Mouse (Mus musculus) heart, postnatal 0 days (tissue): Measurements from ENCODE around the gene Olfr718-ps1. TPM values are rescaled to one million over a fixed set of nuclear protein-coding genes. Genes with fewer than 3 reads are reported as not detected.
A peak's percentile ranks its signal among the peaks of the same experiment; 100 is the strongest.

Experiments used
- ATAC-seq: fragments of 200-750 bp; cut with Nextera tagmentation; 2 replicates; pipeline ENCODE4 v1.8.0; 2017; ENCODE audit warnings: low read depth, moderate number of reproducible peaks, moderate library complexity; ENCODE audit not compliant: insufficient read depth
- DNase-seq: peaks from one replicate; pipeline ENCODE4 v3.0.0-alpha.2; 2016; ENCODE audit warnings: low spot score
- H3K27ac ChIP-seq: fragments of 300-500 bp; sonication (generic); 2 replicates; pipeline ENCODE4 v1.5.1; 2014; ENCODE audit warnings: low read depth, mild to moderate bottlenecking
- H3K27me3 ChIP-seq: fragments of 300-500 bp; sonication (generic); 2 replicates; pipeline ENCODE4 v1.6.1; 2014; ENCODE audit warnings: low read length, mixed read lengths; ENCODE audit not compliant: control insufficient read depth, insufficient read depth
- H3K36me3 ChIP-seq: fragments of 300-500 bp; sonication (generic); replicated peaks from 2 replicates; pipeline ENCODE4 v1.6.1; 2014; ENCODE audit warnings: low read length, mixed read lengths; ENCODE audit not compliant: control insufficient read depth, insufficient read depth
- H3K4me1 ChIP-seq: fragments of 300-500 bp; sonication (generic); 2 replicates; pipeline ENCODE4 v1.6.1; 2014; ENCODE audit warnings: antibody characterized with exemption; ENCODE audit not compliant: control insufficient read depth, insufficient read depth
- H3K4me2 ChIP-seq: fragments of 300-500 bp; sonication (generic); 2 replicates; pipeline ENCODE4 v1.6.1; 2014; ENCODE audit warnings: low read depth, mild to moderate bottlenecking, low read length, moderate library complexity
- H3K4me3 ChIP-seq: fragments of 300-500 bp; sonication (generic); 2 replicates; pipeline ENCODE4 v1.5.1; 2014; ENCODE audit warnings: low read depth, low read length
- H3K9ac ChIP-seq: fragments of 300-500 bp; sonication (generic); replicated peaks from 2 replicates; pipeline ENCODE4 v1.6.1; 2014; ENCODE audit warnings: low read depth, low read length, mixed read lengths
- H3K9me3 ChIP-seq: fragments of 300-500 bp; sonication (generic); replicated peaks from 2 replicates; pipeline ENCODE4 v1.6.1; 2016; ENCODE audit warnings: low read length; ENCODE audit not compliant: control insufficient read depth
- CTCF ChIP-seq: IDR thresholded peaks from 2 replicates; pipeline ENCODE4 v1.5.1; 2016; ENCODE audit warnings: antibody characterized with exemption, control low read depth, low read depth
- EP300 ChIP-seq: IDR thresholded peaks from 2 replicates; pipeline ENCODE4 v1.6.1; 2016; ENCODE audit warnings: antibody characterized with exemption, low read depth
- WGBS: fragments of 180-500 bp; shearing (Covaris S2); extraction: QIAGEN DNeasy Blood & Tissue Kit; methylation state at CpG from one replicate; pipeline ENCODE4 v1.1.7; 2014; 5-methylcytosine and 5-hydroxymethylcytosine counted together
- microRNA-seq: library from miRNA; unstranded; fragments of <30 nt; microRNA quantifications from one replicate; pipeline ENCODE4, GENCODE M21; 2016
- polyA plus RNA-seq: library from polyadenylated mRNA; unstranded; fragments of >200 nt; fragmentation: Nextera tagmentation; extraction: Ambion mirVana; gene quantifications from 2 replicates; pipeline ENCODE4 v1.2.1, GENCODE M21; 2015
- total RNA-seq: library from RNA; depleted of rRNA; stranded (reverse); fragments of >200 nt; gene quantifications from 2 replicates; pipeline ENCODE4 v1.2.3, GENCODE M21; 2014; ENCODE audit warnings: low replicate concordance; rRNA removed

The Olfr718-ps1 gene
- total and polyA plus RNA-seq, 2 experiments from 2014 or later = not detected

- Histone ChIP-seq H3K27me3 (no peaks in the 10 kb centered on the region), H3K4me1 (no peaks in the 10 kb centered on the region), H3K27ac (no peak overlapping the region), H3K36me3 (peaks cover 36% of the 10 kb centered on the region), H3K9me3 (no peaks in the 10 kb centered on the region), H3K4me2 (no peak overlapping the region), H3K4me3 (no peak overlapping the region), H3K9ac (no peak overlapping the region)
- 90% methylated on average over 7 of the region's 7 CpGs for WGBS
- ATAC-seq (no peak), DNase-seq (no peak)
- no peak for TF ChIP-seq CTCF
- TF ChIP-seq EP300 = no peak
Observed at GRCm38 (mm10) chr5:143095256-143095655, 52.1 kb downstream of the Olfr718-ps1 start.

- no peak overlapping the region for H3K4me3 ChIP-seq
- no peak for TF ChIP-seq CTCF
- no peak for TF ChIP-seq EP300
- H3K27ac ChIP-seq = no peak overlapping the region
- no peak overlapping the region for H3K9ac ChIP-seq
- H3K4me1 ChIP-seq = no peaks in the 10 kb centered on the region
- ATAC-seq = no peak
- WGBS = 39% methylated on average over 3 of the region's 3 CpGs
- peak; percentile 5 for DNase-seq
- H3K4me2 ChIP-seq = no peak overlapping the region
- no peaks in the 10 kb centered on the region for H3K9me3 ChIP-seq
- no peaks in the 10 kb centered on the region for H3K27me3 ChIP-seq
- H3K36me3 ChIP-seq = peaks cover 58% of the 10 kb centered on the region
Observed at GRCm38 (mm10) chr5:143092891-143093290, 54.5 kb downstream of the Olfr718-ps1 start.

- H3K36me3 ChIP-seq = peaks cover 73% of the 10 kb centered on the region
- no peaks in the 10 kb centered on the region for H3K27me3 ChIP-seq
- no peak overlapping the region for H3K9ac ChIP-seq
- no peak for TF ChIP-seq EP300
- peak; percentile 58 for TF ChIP-seq CTCF
- no peak for ATAC-seq
- 70% methylated on average over 4 of the region's 4 CpGs for WGBS
- H3K27ac ChIP-seq = no peak overlapping the region
- H3K4me3 ChIP-seq = no peak overlapping the region
- DNase-seq = no peak
- H3K4me1 ChIP-seq = no peaks in the 10 kb centered on the region
- no peak overlapping the region for H3K4me2 ChIP-seq
- no peaks in the 10 kb centered on the region for H3K9me3 ChIP-seq
Observed at GRCm38 (mm10) chr5:143084898-143085297, 62.5 kb downstream of the Olfr718-ps1 start.

Small RNA genes within 50 kb of the gene (microRNA-seq; reads per million reads assigned to microRNA genes)
- gene Gm44405 = not detected

Other genes with a start within 250 kb of the Olfr718-ps1 start
- gene Actb, start 240.8 kb downstream of the Olfr718-ps1 start, total RNA-seq = 2,129 and 2,574 TPM in 2 replicates
- 4,473 and 4,544 TPM in 2 replicates for gene Actb, start 240.8 kb downstream of the Olfr718-ps1 start, polyA plus RNA-seq
- gene Fscn1, start 187.2 kb downstream of the Olfr718-ps1 start, total RNA-seq = 101 and 104 TPM in 2 replicates
- gene Fscn1, start 187.2 kb downstream of the Olfr718-ps1 start, polyA plus RNA-seq = 77.9 and 78.7 TPM in 2 replicates
- gene Rnf216, start 34.6 kb downstream of the Olfr718-ps1 start, total RNA-seq = 23.3 and 25.2 TPM in 2 replicates
- 17.1 and 17.7 TPM in 2 replicates for gene Rnf216, start 34.6 kb downstream of the Olfr718-ps1 start, polyA plus RNA-seq
- gene Rbak, start 33.2 kb upstream of the Olfr718-ps1 start, total RNA-seq = 2.5 and 4.2 TPM in 2 replicates
- 4.2 and 5.2 TPM in 2 replicates for gene Rbak, start 33.2 kb upstream of the Olfr718-ps1 start, polyA plus RNA-seq
- gene Spdye4b, start 33.4 kb upstream of the Olfr718-ps1 start, total RNA-seq = not detected in 2 replicates
- gene Spdye4b, start 33.4 kb upstream of the Olfr718-ps1 start, polyA plus RNA-seq = not detected in 2 replicates
- not detected in 2 replicates for gene Spdye4a, start 79.3 kb upstream of the Olfr718-ps1 start, total RNA-seq
- not detected in 2 replicates for gene Spdye4a, start 79.3 kb upstream of the Olfr718-ps1 start, polyA plus RNA-seq
- 7.8 and 12.1 TPM in 2 replicates for gene Zfp12, start 87.6 kb upstream of the Olfr718-ps1 start, total RNA-seq
- gene Zfp12, start 87.6 kb upstream of the Olfr718-ps1 start, polyA plus RNA-seq = 3.6 and 4.0 TPM in 2 replicates
- gene Zfp316, start 122.4 kb upstream of the Olfr718-ps1 start, total RNA-seq = 7.0 and 8.2 TPM in 2 replicates
- gene Zfp316, start 122.4 kb upstream of the Olfr718-ps1 start, polyA plus RNA-seq = 1.2 and 1.3 TPM in 2 replicates
- gene Zfp853, start 146.0 kb upstream of the Olfr718-ps1 start, total RNA-seq = 3.3 TPM in 1 of 2 replicates, not detected in the other
- 0.04 TPM in 1 of 2 replicates, not detected in the other for gene Zfp853, start 146.0 kb upstream of the Olfr718-ps1 start, polyA plus RNA-seq
- gene E130309D02Rik, start 167.8 kb upstream of the Olfr718-ps1 start, total RNA-seq = 34.3 and 45.3 TPM in 2 replicates
- 15.4 and 15.8 TPM in 2 replicates for gene E130309D02Rik, start 167.8 kb upstream of the Olfr718-ps1 start, polyA plus RNA-seq
- gene Zdhhc4, start 181.7 kb upstream of the Olfr718-ps1 start, total RNA-seq = 56.0 and 104 TPM in 2 replicates
- gene Zdhhc4, start 181.7 kb upstream of the Olfr718-ps1 start, polyA plus RNA-seq = 58.5 and 63.3 TPM in 2 replicates
- not detected in 2 replicates for gene Grid2ip, start 209.8 kb upstream of the Olfr718-ps1 start, total RNA-seq
- not detected in 2 replicates for gene Grid2ip, start 209.8 kb upstream of the Olfr718-ps1 start, polyA plus RNA-seq